Mouse (Mus musculus) cortical plate, adult 2 months (tissue): ENCODE measurements around the gene Stard3.

Experiments
- CTCF ChIP-seq: fragments of 200-500 bp; IDR thresholded peaks from 2 replicates; pipeline ENCODE4 v1.5.1; 2011; ENCODE audit warnings: mild to moderate bottlenecking, control low read depth, low read length; ENCODE audit not compliant: insufficient read depth; ENCODE audit errors: extremely low read depth
- POLR2A ChIP-seq: fragments of 200-500 bp; IDR thresholded peaks from 2 replicates; pipeline ENCODE4 v1.6.1; 2011; ENCODE audit warnings: mild to moderate bottlenecking, low read length, control low read depth; ENCODE audit not compliant: insufficient read depth; ENCODE audit errors: extremely low read depth

GRCm38 (mm10) chr11:98329081-98329959, 28.8 kb upstream of the Stard3 start, which contains the start of gene Neurod2:
- TF ChIP-seq CTCF, result no peak
- TF ChIP-seq POLR2A, result peak; percentile 91
